Mouse (Mus musculus) myocyte (in vitro differentiated cells): ENCODE results near the gene Ccdc81.

Source experiments
- E2F4 ChIP-seq: IDR thresholded peaks from one replicate; pipeline ENCODE4 v1.6.1; 2011; ENCODE audit warnings: mild to moderate bottlenecking, control low read depth, moderate library complexity; ENCODE audit not compliant: insufficient read depth
- MAX ChIP-seq: IDR thresholded peaks from one replicate; pipeline ENCODE4 v1.6.1; 2011; ENCODE audit warnings: low read depth, mild to moderate bottlenecking, control low read depth
- POLR2A ChIP-seq: IDR thresholded peaks from one replicate; pipeline ENCODE4 v1.6.1; 2011; ENCODE audit warnings: low read depth, mild to moderate bottlenecking, control low read depth, moderate library complexity; ENCODE audit not compliant: insufficient read length
- POLR2AphosphoS2 ChIP-seq: IDR thresholded peaks from one replicate; pipeline ENCODE4 v1.6.1; 2011; ENCODE audit warnings: low read depth, control low read depth; ENCODE audit not compliant: insufficient read length
- TCF12 ChIP-seq: IDR thresholded peaks from one replicate; pipeline ENCODE4 v1.6.1; 2011; ENCODE audit warnings: mild to moderate bottlenecking, control low read depth; ENCODE audit not compliant: poor library complexity, insufficient read depth, severe bottlenecking
- TCF3 ChIP-seq: IDR thresholded peaks from one replicate; pipeline ENCODE4 v1.6.1; 2011; ENCODE audit warnings: low read depth, control low read depth; ENCODE audit not compliant: insufficient read length
- USF1 ChIP-seq: IDR thresholded peaks from one replicate; pipeline ENCODE4 v1.6.1; 2011; ENCODE audit warnings: low read depth, mild to moderate bottlenecking, control low read depth, moderate library complexity

- TF ChIP-seq POLR2A, result no peak
- no peak for TF ChIP-seq E2F4
- TF ChIP-seq MAX, result no peak
- no peak for TF ChIP-seq TCF3
- TF ChIP-seq USF1, result no peak
- no peak for TF ChIP-seq TCF12
- no peak for TF ChIP-seq POLR2AphosphoS2
These were observed 5.0 kb upstream of the Ccdc81 start for GRCm38 (mm10) chr7:89908421-89908820.
